Mouse (Mus musculus): ENCODE measurements around the gene F2. TPM values are rescaled to one million over a fixed set of nuclear protein-coding genes. Genes with fewer than 3 reads are reported as not detected.

The F2 gene
- polyA plus RNA-seq, 2 experiments: 1.3 to 1.7 TPM

DNA sequence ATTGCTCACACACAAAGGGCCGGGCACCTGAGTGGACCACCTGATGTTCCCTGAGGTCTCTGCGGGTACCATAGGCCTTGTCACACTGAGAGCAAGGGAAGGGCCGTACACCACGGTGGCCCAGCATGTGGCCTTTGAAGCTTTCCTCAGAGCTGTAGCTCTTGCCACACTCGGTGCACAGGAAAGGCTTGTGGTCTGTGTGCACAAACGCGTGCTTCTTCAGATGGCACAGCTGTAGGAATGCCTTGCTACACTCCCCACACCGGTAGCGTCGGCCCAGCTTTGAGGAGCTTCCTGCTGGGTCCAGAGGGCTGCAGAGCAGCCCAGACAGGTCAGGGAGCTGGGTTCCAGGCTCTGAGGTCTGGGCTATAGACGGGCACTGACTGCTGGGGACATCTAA is 9.6 kb upstream of the F2 start:
- 95% methylated on average over 11 of the region's 11 CpGs for WGBS
- Histone ChIP-seq H3K27ac (replicated peaks; ENCODE audit: low read depth, low read length) (no peak overlapping the region), H3K9ac (ENCODE audit: low read depth, low read length, severe bottlenecking) (no peak overlapping the region), H3K9me3 (ENCODE audit: control insufficient read depth, low read length) (no peaks in the 10 kb centered on the region), H3K4me3 (replicated peaks; ENCODE audit: low read length) (no peak overlapping the region), H3K4me2 (replicated peaks; ENCODE audit: low read depth, low read length, severe bottlenecking) (no peak overlapping the region), H3K27me3 (ENCODE audit: control insufficient read depth, insufficient read depth, low read length) (no peaks in the 10 kb centered on the region), H3K4me1 (ENCODE audit: control insufficient read depth, insufficient read depth, low read length) (peaks cover 8% of the 10 kb centered on the region), H3K36me3 (ENCODE audit: control insufficient read depth, insufficient read depth, low read length) (peaks cover 53% of the 10 kb centered on the region)
- no peak for ATAC-seq (ENCODE audit: low FRiP score, low read depth)
- DNase-seq (ENCODE audit: low spot score): no peak
- no peak for TF ChIP-seq POLR2A (IDR thresholded peaks at IDR 0.05; ENCODE audit: borderline replicate concordance, extremely low read depth, insufficient read depth, insufficient read length)

DNA sequence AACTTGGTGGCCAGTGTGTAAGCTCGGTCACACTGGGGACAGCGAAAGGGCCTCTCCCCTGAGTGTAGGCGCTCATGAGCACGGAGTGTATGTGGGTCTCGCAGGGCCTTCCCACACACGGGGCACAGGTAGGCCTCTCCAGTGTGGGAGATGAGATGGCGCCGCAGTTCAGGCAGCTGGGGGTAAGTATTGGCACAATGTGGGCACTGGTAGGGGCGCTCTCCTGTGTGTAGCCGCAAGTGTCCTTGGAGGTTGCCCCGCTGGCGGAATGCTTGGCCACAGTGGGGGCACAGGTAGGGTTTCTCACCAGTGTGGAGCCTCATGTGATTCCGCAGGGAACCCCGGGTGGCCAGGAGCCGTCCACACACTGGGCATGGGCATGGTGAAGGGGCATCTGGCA is 9.1 kb upstream of the F2 start:
- H3K27me3 ChIP-seq (ENCODE audit: control insufficient read depth, insufficient read depth, low read length): no peaks in the 10 kb centered on the region
- H3K27ac ChIP-seq (replicated peaks; ENCODE audit: low read depth, low read length): no peak overlapping the region
- peaks cover 53% of the 10 kb centered on the region for H3K36me3 ChIP-seq (ENCODE audit: control insufficient read depth, insufficient read depth, low read length)
- 99% methylated on average over 15 of the region's 15 CpGs for WGBS
- no peak overlapping the region for H3K9ac ChIP-seq (ENCODE audit: low read depth, low read length, severe bottlenecking)
- H3K9me3 ChIP-seq (ENCODE audit: control insufficient read depth, low read length): no peaks in the 10 kb centered on the region
- no peak for TF ChIP-seq POLR2A (IDR thresholded peaks at IDR 0.05; ENCODE audit: borderline replicate concordance, extremely low read depth, insufficient read depth, insufficient read length)
- H3K4me3 ChIP-seq (replicated peaks; ENCODE audit: low read length): no peak overlapping the region
- peaks cover 5% of the 10 kb centered on the region for H3K4me1 ChIP-seq (ENCODE audit: control insufficient read depth, insufficient read depth, low read length)
- ATAC-seq (ENCODE audit: low FRiP score, low read depth): no peak
- no peak overlapping the region for H3K4me2 ChIP-seq (replicated peaks; ENCODE audit: low read depth, low read length, severe bottlenecking)
- DNase-seq (ENCODE audit: low spot score): no peak

DNA sequence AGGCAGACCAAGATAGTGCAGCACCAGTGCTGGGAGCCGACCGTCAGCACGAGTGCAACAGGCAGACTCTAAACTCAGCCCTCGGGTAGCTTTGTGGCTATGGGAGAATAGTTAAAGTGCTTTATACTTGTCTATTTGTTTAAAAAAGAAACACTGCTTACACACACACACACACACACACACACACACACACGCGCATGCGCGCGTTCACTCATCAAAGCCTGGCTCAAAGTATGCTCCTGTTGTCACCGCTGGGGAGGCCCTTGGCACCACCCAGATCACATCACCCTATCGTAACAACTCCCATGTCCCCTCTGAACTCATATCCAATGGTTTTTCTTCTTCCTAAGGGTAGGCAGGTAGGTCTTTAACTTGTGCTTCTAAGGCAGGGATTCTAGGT is 7.8 kb upstream of the F2 start:
- TF ChIP-seq POLR2A (IDR thresholded peaks at IDR 0.05; ENCODE audit: borderline replicate concordance, extremely low read depth, insufficient read depth, insufficient read length): no peak
- Histone ChIP-seq H3K27me3 (ENCODE audit: control insufficient read depth, insufficient read depth, low read length) (no peaks in the 10 kb centered on the region), H3K4me1 (ENCODE audit: control insufficient read depth, insufficient read depth, low read length) (peaks cover 5% of the 10 kb centered on the region), H3K27ac (replicated peaks; ENCODE audit: low read depth, low read length) (no peak overlapping the region), H3K4me2 (replicated peaks; ENCODE audit: low read depth, low read length, severe bottlenecking) (no peak overlapping the region), H3K4me3 (replicated peaks; ENCODE audit: low read length) (no peak overlapping the region), H3K9me3 (ENCODE audit: control insufficient read depth, low read length) (no peaks in the 10 kb centered on the region), H3K36me3 (ENCODE audit: control insufficient read depth, insufficient read depth, low read length) (peaks cover 53% of the 10 kb centered on the region), H3K9ac (ENCODE audit: low read depth, low read length, severe bottlenecking) (no peak overlapping the region)
- DNase-seq (ENCODE audit: low spot score) (no peak), ATAC-seq (ENCODE audit: low FRiP score, low read depth) (no peak)
- WGBS: 95% methylated on average over 11 of the region's 11 CpGs

DNA sequence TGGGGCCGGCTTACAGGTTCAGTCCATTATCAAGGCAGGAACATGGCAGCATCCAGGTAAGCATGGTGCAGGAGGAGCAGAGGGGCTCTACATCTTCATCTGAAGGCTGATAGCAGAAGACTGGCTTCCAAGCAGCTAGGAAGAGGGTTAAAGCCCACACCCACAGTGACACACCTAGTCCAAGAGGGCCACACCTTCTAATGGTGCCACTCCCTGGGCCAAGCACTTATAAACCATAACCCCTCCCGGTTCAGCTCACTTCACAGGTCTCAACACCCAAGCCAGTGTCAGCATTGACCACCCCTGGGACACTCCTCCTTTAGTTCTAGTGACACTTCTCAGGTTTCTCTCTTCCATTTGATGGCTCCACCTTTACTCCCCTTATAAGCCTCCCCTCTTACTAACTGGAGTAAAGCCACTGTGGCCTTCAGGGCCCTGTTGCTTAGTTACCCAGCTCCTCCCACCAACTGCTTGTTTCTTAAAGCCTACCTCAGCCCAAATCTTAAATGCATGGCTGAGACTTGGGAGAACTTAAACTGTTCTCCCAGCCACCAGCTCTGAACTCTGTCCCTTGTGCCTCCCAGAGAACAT is 6.7 kb upstream of the F2 start:
- H3K36me3 ChIP-seq (ENCODE audit: control insufficient read depth, insufficient read depth, low read length): peaks cover 52% of the 10 kb centered on the region
- no peak overlapping the region for H3K9ac ChIP-seq (ENCODE audit: low read depth, low read length, severe bottlenecking)
- 89% methylated on average over 2 of the region's 2 CpGs for WGBS
- no peak for ATAC-seq (ENCODE audit: low FRiP score, low read depth)
- TF ChIP-seq POLR2A (IDR thresholded peaks at IDR 0.05; ENCODE audit: borderline replicate concordance, extremely low read depth, insufficient read depth, insufficient read length): no peak
- H3K4me3 ChIP-seq (replicated peaks; ENCODE audit: low read length): no peak overlapping the region
- no peaks in the 10 kb centered on the region for H3K27me3 ChIP-seq (ENCODE audit: control insufficient read depth, insufficient read depth, low read length)
- H3K4me1 ChIP-seq (ENCODE audit: control insufficient read depth, insufficient read depth, low read length): no peaks in the 10 kb centered on the region
- H3K4me2 ChIP-seq (replicated peaks; ENCODE audit: low read depth, low read length, severe bottlenecking): no peak overlapping the region
- no peak overlapping the region for H3K27ac ChIP-seq (replicated peaks; ENCODE audit: low read depth, low read length)
- DNase-seq (ENCODE audit: low spot score): no peak
- H3K9me3 ChIP-seq (ENCODE audit: control insufficient read depth, low read length): no peaks in the 10 kb centered on the region

DNA sequence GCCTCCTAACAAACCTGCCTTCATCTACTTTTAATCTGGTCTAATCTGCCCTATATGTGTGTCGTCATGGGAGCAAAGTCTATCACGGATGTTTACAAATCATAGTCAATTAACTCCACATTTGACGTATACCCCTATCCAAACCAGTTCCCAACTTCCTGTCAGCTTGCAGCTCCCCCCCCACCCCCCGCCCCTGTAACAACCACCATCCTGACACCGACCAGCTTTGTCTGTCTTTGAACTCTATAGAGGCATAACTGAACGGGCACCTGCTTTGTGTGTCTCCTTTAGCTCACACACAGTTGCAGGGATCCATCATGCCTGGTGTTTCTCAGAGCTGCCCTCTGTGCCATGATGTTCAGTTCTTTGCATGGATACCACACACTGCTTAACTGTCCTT is 2.7 kb upstream of the F2 start:
- Histone ChIP-seq H3K27ac (replicated peaks; ENCODE audit: low read depth, low read length) (no peak overlapping the region), H3K27me3 (ENCODE audit: control insufficient read depth, insufficient read depth, low read length) (no peaks in the 10 kb centered on the region), H3K4me2 (replicated peaks; ENCODE audit: low read depth, low read length, severe bottlenecking) (no peak overlapping the region), H3K9me3 (ENCODE audit: control insufficient read depth, low read length) (no peaks in the 10 kb centered on the region), H3K9ac (ENCODE audit: low read depth, low read length, severe bottlenecking) (no peak overlapping the region), H3K4me3 (replicated peaks; ENCODE audit: low read length) (no peak overlapping the region), H3K36me3 (ENCODE audit: control insufficient read depth, insufficient read depth, low read length) (peaks cover 13% of the 10 kb centered on the region), H3K4me1 (ENCODE audit: control insufficient read depth, insufficient read depth, low read length) (no peaks in the 10 kb centered on the region)
- no peak for TF ChIP-seq POLR2A (IDR thresholded peaks at IDR 0.05; ENCODE audit: borderline replicate concordance, extremely low read depth, insufficient read depth, insufficient read length)
- WGBS: 70% methylated on average over 6 of the region's 6 CpGs
- DNase-seq (ENCODE audit: low spot score) (no peak), ATAC-seq (ENCODE audit: low FRiP score, low read depth) (no peak)

All from limb, embryonic 14.5 days (tissue).